Mouse (Mus musculus) kidney, postnatal 25 days (tissue): ENCODE data around the gene Slc30a10.

Source experiments
- DNase-seq, 2 experiments: peaks; one replicate each; pipeline ENCODE4 v3.0.0; 2021; ENCODE audit warnings: mixed read lengths in 2 of 2

Gene Slc30a10

GRCm38 (mm10) chr1:185469551-185470021 is 14.9 kb downstream of the Slc30a10 start:
- DNase-seq = no peak

DNA sequence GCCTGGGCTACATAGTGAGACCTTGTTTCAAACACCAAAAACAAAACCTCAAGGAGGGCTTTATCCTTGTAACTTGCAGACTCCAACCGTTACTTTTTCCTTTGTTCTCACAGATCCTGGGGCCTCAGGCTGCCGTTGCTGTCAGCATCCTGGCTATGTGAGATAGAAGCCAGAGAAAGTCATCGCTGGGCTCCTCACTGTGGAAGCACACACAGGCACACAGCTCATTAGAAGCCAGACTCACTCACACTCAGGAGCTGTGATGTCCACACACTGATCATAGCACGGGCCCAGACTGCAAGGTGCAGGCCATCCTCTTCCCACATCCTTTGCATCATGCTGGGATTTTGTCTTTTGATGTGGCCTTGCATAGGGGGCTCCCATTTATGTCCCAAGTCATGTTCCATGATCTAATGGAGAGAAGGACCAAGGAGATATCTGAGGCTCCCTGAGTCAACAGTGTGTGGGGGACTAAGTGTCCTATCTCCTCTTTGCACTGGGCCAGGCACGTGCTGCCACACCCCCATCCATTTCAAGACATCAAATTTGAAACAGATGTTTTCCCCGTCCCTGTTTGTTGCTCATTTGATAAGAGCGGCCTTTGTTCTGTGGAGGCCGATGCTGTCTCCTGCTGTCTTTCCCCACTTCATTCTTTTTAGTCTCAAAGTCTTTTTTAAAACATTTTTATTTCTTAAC is 17.5 kb downstream of the Slc30a10 start:
- DNase-seq = no peak

DNA sequence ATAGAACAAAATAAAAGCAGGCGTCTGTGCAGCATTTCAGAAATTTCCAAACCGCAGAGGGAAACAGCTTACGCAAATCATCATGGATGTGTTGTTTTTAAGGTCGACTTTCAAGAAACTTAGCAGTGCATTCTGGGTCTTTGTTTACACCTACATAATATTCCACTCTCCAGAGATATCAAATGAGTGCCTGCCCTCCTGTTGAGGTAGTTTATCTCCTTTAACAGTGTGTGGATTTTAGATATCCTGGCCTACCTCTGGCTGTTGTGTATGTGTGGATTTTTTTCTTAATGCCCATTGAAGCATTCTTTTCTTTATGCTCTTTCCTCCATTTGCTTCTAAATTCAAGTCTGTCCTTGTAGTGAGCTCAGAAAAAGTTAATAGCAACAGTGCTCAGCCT is 18.1 kb downstream of the Slc30a10 start:
- DNase-seq = no peak

GRCm38 (mm10) chr1:185473437-185473836 is 18.8 kb downstream of the Slc30a10 start:
- no peak for DNase-seq

DNA sequence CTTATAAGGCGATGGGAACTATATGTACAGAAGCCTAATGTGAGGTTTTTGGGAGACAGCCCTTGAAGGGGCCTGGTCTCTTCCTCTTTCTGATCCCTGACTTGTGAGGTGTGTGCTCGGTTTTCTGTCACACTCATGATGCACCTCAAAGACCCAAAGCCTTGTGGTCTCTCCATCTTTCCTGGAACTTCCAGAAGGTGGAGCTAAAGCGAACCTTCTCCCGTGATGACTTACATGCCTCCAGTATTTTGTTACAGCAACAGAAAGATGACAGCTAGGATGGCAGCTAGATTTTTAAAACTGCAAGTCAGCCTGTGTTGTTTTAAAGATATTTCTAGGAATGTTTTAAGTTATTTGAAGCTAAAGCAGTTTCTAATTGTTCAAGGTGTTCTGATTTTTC is 25.2 kb downstream of the Slc30a10 start:
- DNase-seq = no peak

- no peak for DNase-seq
Measured at GRCm38 (mm10) chr1:185482001-185482761, 27.5 kb downstream of the Slc30a10 start.

DNA sequence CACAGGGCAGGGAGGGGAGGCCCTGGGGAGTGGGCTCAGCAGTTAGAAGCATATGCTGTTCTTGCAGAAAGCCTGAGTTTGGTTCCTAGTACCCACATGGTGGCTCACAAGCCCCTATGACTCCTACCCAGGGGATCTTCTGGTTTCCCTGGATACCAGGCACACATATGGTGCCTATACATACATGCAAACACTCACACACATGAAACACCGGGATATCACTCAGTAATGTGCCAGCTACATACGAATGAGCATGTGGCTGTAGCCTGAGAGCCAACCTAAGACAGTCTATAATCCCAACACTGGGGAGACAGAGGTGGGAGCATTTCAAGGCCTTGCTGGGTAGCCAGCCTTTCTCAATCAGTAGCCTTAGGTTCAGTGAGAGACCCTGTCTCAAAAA is 28.1 kb downstream of the Slc30a10 start:
- DNase-seq = no peak

DNA sequence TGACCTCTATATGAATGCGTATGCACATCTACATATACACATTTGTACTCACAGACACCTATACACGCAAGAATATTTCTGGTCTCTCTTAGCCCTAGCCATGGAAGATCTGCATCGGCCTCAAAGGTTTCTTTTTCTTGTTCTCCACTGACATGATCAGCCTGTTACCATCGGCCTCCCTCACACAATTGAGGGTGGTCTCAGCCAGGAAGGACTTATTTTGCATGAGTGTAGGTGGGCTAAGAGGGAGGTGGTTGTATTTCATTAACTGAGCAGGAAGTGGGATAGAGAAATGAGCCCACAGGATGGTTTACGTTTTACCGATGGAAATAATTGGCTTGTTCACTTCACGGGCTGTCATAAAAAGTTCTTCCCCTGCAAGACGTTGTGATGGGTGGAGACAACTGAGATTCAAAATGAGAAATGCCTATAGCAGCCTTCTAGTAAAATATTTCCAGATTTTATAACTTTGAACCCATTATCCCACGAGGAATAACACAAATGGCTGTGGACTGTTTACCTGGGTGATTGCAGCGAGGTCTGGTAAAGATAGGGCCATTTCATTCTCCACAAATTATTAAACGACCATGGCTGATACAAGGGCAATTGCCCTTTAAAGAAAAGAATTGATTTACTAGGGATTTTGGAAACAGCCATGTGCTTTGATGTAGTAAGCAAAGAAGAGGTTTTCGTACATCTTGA is 28.9 kb downstream of the Slc30a10 start:
- no peak for DNase-seq

- DNase-seq = no peak
Measured at GRCm38 (mm10) chr1:185484281-185484680, 29.6 kb downstream of the Slc30a10 start.

DNA sequence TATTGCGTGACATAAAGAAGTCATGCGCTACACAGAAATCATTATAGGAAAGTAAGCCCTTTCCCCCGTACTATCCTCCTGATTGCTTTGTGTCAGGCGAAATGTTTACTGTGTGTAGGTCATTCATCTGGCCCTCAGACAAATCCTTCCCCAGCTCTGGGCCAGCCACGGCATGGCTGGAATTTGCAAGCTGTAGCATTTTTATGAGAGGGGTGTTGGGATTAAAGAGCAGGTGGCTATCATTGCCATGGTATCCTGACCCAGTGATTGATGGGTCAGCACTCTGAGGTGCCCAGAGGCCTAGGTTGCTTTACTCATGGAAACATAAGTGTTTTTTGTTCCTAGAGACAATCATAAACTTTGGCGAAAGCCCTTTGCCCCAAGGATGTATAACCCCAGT is 35.2 kb downstream of the Slc30a10 start:
- DNase-seq = no peak

DNA sequence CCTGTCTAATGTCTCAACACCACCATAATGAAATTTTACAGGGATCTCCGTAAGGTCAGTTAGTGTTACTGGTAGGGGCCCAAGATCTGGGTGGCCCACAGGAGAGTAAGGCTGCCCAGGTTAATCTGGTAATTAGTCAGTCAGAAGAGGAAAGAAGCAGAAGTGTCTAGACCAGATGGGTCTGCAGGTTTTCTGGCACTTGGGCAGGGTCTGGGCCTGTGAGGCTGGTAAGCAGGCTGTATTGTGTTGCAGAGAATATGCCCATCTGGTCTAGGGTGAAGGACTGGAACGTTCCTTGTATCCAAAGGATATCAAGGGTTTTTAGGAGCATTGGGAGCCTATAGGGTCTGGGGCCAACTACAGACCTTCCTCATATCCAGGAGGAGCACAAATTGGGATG is 36.0 kb downstream of the Slc30a10 start:
- DNase-seq = no peak

- DNase-seq = no peak
Measured at GRCm38 (mm10) chr1:185493439-185494034, 38.9 kb downstream of the Slc30a10 start.

- no peak for DNase-seq
Measured at GRCm38 (mm10) chr1:185496791-185497460, 42.3 kb downstream of the Slc30a10 start.

GRCm38 (mm10) chr1:185500602-185501001 is 46.0 kb downstream of the Slc30a10 start:
- DNase-seq = no peak

DNA sequence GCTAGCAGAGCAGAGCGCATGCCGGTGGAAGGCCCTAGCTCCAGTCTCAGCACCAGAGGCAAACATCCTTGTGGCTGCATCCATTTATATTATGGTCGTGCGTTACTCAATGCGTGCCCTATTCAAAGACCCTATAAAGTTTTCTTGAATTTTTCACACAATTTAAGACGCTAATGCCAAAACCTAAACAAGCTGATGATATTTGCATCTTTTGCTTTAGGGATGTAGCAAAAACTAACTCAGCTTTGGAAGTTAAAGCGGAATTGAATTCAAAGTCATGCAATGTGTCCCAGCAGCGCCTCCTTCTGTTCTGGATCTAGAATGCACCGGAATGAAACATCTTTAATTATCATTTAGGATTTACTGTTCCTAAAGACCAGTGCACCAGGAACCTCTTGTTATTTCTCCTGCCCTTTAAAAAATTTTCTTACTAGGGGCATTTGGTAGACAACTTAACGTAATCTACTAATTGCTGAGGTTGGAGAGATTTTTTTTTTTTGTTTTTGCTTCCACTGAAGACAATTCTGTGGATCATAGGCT is 47.2 kb downstream of the Slc30a10 start:
- peak in 1 of 2 experiments; percentile 49 for DNase-seq

GRCm38 (mm10) chr1:185502550-185502949 is 47.9 kb downstream of the Slc30a10 start:
- no peak for DNase-seq

GRCm38 (mm10) chr1:185509042-185509441 is 54.4 kb downstream of the Slc30a10 start:
- DNase-seq = no peak

GRCm38 (mm10) chr1:185511306-185511705 is 56.7 kb downstream of the Slc30a10 start:
- DNase-seq = no peak

- DNase-seq = no peak
Measured at GRCm38 (mm10) chr1:185515526-185515979, 60.9 kb downstream of the Slc30a10 start.

DNA sequence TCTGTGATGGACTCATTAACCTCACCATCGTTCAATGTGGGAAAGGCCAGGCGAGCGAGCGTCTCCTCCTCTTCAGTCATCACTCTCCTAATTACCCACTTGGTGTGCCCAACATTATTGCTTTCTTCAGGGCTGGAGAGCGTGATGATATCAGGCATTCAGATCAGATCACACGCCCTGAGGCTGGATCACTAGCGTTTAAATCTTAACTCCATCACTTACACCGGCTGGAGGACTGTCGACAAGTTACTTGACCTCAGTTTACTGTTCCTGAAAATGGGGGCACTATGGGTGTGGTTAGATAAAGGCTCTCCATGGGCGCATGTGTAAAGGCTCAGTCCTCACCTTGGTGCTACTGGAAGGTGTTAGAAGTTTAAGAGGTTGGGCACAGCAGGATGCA is 61.4 kb downstream of the Slc30a10 start:
- DNase-seq = no peak

DNA sequence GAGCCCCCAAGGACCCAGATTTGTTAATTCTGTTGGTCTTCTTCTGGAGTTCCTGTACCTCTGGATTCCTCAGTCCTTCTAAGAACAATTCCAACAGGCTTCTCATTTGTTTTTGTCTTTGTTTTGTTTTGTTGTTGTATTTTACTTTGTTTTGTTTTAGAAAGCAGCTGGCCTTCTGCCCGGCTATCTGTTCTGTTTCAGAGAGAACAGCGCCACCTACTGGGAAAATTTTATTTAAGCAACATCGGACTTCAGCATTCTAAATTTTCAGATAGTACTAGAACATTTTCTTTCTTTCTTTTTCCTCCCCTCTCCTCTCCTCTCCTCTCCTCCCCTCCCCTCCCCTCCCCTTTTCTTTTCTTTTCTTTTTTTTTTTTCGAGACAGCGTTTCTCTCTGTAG is 62.9 kb downstream of the Slc30a10 start:
- peak in 1 of 2 experiments; percentile 68 for DNase-seq
